Mouse (Mus musculus) hindbrain, embryonic 16.5 days (tissue): ENCODE measurements around the gene Tbc1d9b. TPM values are rescaled to one million over a fixed set of nuclear protein-coding genes. Genes with fewer than 3 reads are reported as not detected.

Experiments
- ATAC-seq: fragments of 200-750 bp; cut with Nextera tagmentation; 2 replicates; pipeline ENCODE4 v1.8.0; 2017; ENCODE audit warnings: moderate TSS enrichment, moderate library complexity
- H3K27ac ChIP-seq: fragments of 300-500 bp; sonication (generic); 2 replicates; pipeline ENCODE4 v1.5.1; 2014; ENCODE audit warnings: low read depth, mild to moderate bottlenecking, control low read depth, low read length, moderate library complexity
- H3K27me3 ChIP-seq: fragments of 300-500 bp; sonication (generic); replicated peaks from 2 replicates; pipeline ENCODE4 v1.6.1; 2014; ENCODE audit warnings: low read length; ENCODE audit not compliant: control insufficient read depth, insufficient read depth
- H3K36me3 ChIP-seq: fragments of 300-500 bp; sonication (generic); 2 replicates; pipeline ENCODE4 v1.6.1; 2014; ENCODE audit warnings: mild to moderate bottlenecking, low read length, moderate library complexity, mixed read lengths; ENCODE audit not compliant: control insufficient read depth, insufficient read depth
- H3K4me1 ChIP-seq: fragments of 300-500 bp; sonication (generic); 2 replicates; pipeline ENCODE4 v1.6.1; 2014; ENCODE audit warnings: low read depth, low read length; ENCODE audit not compliant: control insufficient read depth, insufficient read depth
- H3K4me2 ChIP-seq: fragments of 300-500 bp; sonication (generic); 2 replicates; pipeline ENCODE4 v1.6.1; 2014; ENCODE audit warnings: mild to moderate bottlenecking, low read length, control low read depth, moderate library complexity
- H3K4me3 ChIP-seq: fragments of 300-500 bp; sonication (generic); 2 replicates; pipeline ENCODE4 v1.5.1; 2014; ENCODE audit warnings: mild to moderate bottlenecking, low read length, control low read depth, moderate library complexity
- H3K9ac ChIP-seq: fragments of 300-500 bp; sonication (generic); 2 replicates; pipeline ENCODE4 v1.6.1; 2014; ENCODE audit warnings: low read depth, mild to moderate bottlenecking, control low read depth, low read length, moderate library complexity
- H3K9me3 ChIP-seq: fragments of 300-500 bp; sonication (generic); 2 replicates; pipeline ENCODE4 v1.6.1; 2014; ENCODE audit warnings: mild to moderate bottlenecking, low read length, moderate library complexity; ENCODE audit not compliant: control insufficient read depth
- WGBS: fragments of 180-500 bp; shearing (Covaris S2); extraction: QIAGEN DNeasy Blood & Tissue Kit; methylation state at CpG from one replicate; pipeline ENCODE4 v1.1.7; 2014; 5-methylcytosine and 5-hydroxymethylcytosine counted together
- polyA plus RNA-seq: library from polyadenylated mRNA; unstranded; fragments of >200 nt; fragmentation: Nextera tagmentation; extraction: Ambion mirVana; gene quantifications from 2 replicates; pipeline ENCODE4 v1.2.1, GENCODE M21; 2015

Gene Tbc1d9b
- polyA plus RNA-seq, 1 experiment from 2014 or later: 36.0 TPM

GRCm38 (mm10) chr11:50131801-50132201, 605 bp downstream of the Tbc1d9b start:
- ATAC-seq: peak; percentile 1; the same call in 1 of the 2 replicates
- 8% methylated on average over 10 of the region's 10 CpGs for WGBS

GRCm38 (mm10) chr11:50132265-50132664, 1.1 kb downstream of the Tbc1d9b start:
- Histone ChIP-seq H3K4me3 (peak overlapping the region; percentile 81), H3K4me1 (peaks cover 11% of the 10 kb centered on the region), H3K4me2 (peak overlapping the region; percentile 76), H3K9me3 (no peaks in the 10 kb centered on the region), H3K9ac (peak overlapping the region; percentile 99), H3K27me3 (no peaks in the 10 kb centered on the region), H3K36me3 (0 out of 2 replicates have a peak, but pooled peaks cover under 1% of the 10 kb centered on the region), H3K27ac (no peak overlapping the region)
- WGBS: 75% methylated on average over 6 of the region's 6 CpGs
- no peak for ATAC-seq

More at GRCm38 (mm10) chr11:50131801-50132201, 605 bp downstream of the Tbc1d9b start:
- H3K9me3 ChIP-seq: no peaks in the 10 kb centered on the region
- peak overlapping the region; percentile 88 for H3K27ac ChIP-seq
- H3K4me1 ChIP-seq: peaks cover 11% of the 10 kb centered on the region
- H3K4me2 ChIP-seq: peak overlapping the region; percentile 76
- no peaks in the 10 kb centered on the region for H3K27me3 ChIP-seq
- no peaks in the 10 kb centered on the region for H3K36me3 ChIP-seq
- H3K9ac ChIP-seq: peak overlapping the region; percentile 99
- peak overlapping the region; percentile 81 for H3K4me3 ChIP-seq

- Histone ChIP-seq H3K4me1 (peaks cover 11% of the 10 kb centered on the region), H3K27ac (no peak overlapping the region), H3K4me2 (no peak overlapping the region), H3K36me3 (peaks cover 2% of the 10 kb centered on the region; the same call in 1 of the 2 replicates), H3K4me3 (no peak overlapping the region), H3K9ac (no peak overlapping the region), H3K9me3 (no peaks in the 10 kb centered on the region), H3K27me3 (no peaks in the 10 kb centered on the region)
- 83% methylated on average over 10 of the region's 10 CpGs for WGBS
- no peak for ATAC-seq
These were observed 3.1 kb downstream of the Tbc1d9b start for GRCm38 (mm10) chr11:50134136-50134859.

DNA sequence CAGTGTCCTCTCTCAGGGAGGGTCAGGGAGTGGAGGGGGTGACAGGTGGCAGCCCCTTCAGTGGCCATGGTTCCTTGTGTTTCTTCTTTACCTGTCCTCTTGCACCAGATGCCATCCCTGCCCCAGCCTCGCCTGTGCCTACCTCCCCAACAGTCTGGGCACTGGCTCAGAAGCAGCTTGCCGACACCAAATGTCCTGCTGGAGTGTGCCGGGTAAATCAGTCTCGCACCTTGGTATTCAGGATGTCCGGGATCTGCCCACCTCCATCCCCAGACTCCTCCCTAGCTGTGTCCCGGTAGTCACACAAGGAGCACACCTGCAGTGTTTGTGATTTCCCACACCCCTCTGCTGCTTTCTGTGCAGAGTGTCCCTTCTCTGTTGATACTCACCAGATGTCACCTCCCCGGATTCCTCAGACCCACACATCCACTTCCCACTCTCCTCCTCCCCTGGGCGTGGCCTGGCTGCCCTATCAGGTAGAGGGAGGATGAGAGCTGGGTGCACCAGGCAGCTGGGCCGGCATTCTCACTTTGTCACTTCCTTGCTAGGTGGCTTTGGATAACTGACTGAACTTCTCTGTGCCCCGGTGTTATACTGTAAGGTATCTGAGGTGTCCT, 7.1 kb downstream of the Tbc1d9b start:
- WGBS: 78% methylated on average over 10 of the region's 10 CpGs
- no peaks in the 10 kb centered on the region for H3K4me1 ChIP-seq
- H3K9me3 ChIP-seq: no peaks in the 10 kb centered on the region
- no peak overlapping the region for H3K27ac ChIP-seq
- H3K9ac ChIP-seq: no peak overlapping the region
- ATAC-seq: no peak
- no peak overlapping the region for H3K4me2 ChIP-seq
- no peak overlapping the region for H3K4me3 ChIP-seq
- H3K27me3 ChIP-seq: no peaks in the 10 kb centered on the region
- H3K36me3 ChIP-seq: peaks cover 30% of the 10 kb centered on the region

- Histone ChIP-seq H3K9me3 (no peaks in the 10 kb centered on the region), H3K4me3 (no peak overlapping the region), H3K27ac (no peak overlapping the region), H3K36me3 (peaks cover 33% of the 10 kb centered on the region), H3K4me2 (no peak overlapping the region), H3K9ac (no peak overlapping the region), H3K27me3 (no peaks in the 10 kb centered on the region), H3K4me1 (no peaks in the 10 kb centered on the region)
- 81% methylated on average over 7 of the region's 7 CpGs for WGBS
- ATAC-seq: no peak
These were observed 8.4 kb downstream of the Tbc1d9b start for GRCm38 (mm10) chr11:50139571-50139970.

GRCm38 (mm10) chr11:50145529-50145928, 14.3 kb downstream of the Tbc1d9b start:
- 89% methylated on average over 3 of the region's 3 CpGs for WGBS
- no peaks in the 10 kb centered on the region for H3K4me1 ChIP-seq
- H3K27me3 ChIP-seq: no peaks in the 10 kb centered on the region
- no peak for ATAC-seq
- H3K36me3 ChIP-seq: peaks cover 65% of the 10 kb centered on the region
- no peak overlapping the region for H3K4me2 ChIP-seq
- no peak overlapping the region for H3K9ac ChIP-seq
- no peak overlapping the region for H3K4me3 ChIP-seq
- H3K9me3 ChIP-seq: no peaks in the 10 kb centered on the region
- no peak overlapping the region for H3K27ac ChIP-seq

- H3K4me2 ChIP-seq: no peak overlapping the region
- no peak for ATAC-seq
- 94% methylated on average over 13 of the region's 13 CpGs for whole genome bisulfite sequencing
- no peaks in the 10 kb centered on the region for H3K9me3 ChIP-seq
- no peak overlapping the region for H3K27ac ChIP-seq
- no peak overlapping the region for H3K9ac ChIP-seq
- no peak overlapping the region for H3K4me3 ChIP-seq
- H3K4me1 ChIP-seq: no peaks in the 10 kb centered on the region
- no peaks in the 10 kb centered on the region for H3K27me3 ChIP-seq
- peaks cover 66% of the 10 kb centered on the region for H3K36me3 ChIP-seq
These were observed 14.9 kb downstream of the Tbc1d9b start for GRCm38 (mm10) chr11:50146121-50146520.

DNA sequence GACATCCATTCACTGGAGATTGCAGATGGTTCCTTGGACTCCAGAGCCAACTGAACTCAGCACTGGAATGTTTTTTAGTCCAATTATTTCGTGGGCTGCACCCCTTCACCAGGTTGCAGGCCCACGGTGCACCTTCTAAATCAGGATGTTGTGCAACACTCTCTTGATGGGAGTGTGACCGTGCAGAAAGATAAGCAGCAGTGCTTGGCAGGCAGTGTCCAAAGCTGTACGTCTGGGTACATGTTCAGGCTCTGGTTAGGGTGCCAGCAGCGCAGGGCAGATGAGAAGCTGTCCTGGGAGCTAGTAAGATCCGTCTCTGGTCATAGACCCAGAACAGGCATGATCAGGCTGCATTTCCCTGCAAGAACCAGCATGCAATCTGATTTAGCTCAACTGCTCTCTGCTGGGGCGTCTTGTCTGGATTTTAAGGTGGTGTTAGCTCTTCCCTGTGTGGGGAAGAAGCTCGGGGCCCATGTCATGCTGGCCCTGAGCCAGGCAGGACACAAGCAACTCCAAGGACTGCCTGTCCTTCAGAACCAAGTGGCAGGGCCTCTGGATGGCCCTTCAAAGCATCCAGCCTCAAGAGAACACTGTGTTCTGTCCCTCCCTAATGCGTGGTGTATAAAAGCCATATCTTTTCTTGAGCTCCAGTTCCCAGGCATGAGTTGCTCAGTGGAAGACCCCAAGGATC, 16.2 kb downstream of the Tbc1d9b start:
- H3K4me3 ChIP-seq: no peak overlapping the region

GRCm38 (mm10) chr11:50147958-50148476, 16.8 kb downstream of the Tbc1d9b start:
- H3K4me1 ChIP-seq: no peaks in the 10 kb centered on the region
- no peak overlapping the region for H3K4me2 ChIP-seq
- H3K27me3 ChIP-seq: no peaks in the 10 kb centered on the region
- H3K9me3 ChIP-seq: no peaks in the 10 kb centered on the region
- H3K4me3 ChIP-seq: no peak overlapping the region
- no peak overlapping the region for H3K9ac ChIP-seq
- no peak for ATAC-seq
- H3K27ac ChIP-seq: no peak overlapping the region
- WGBS: 94% methylated on average over 11 of the region's 11 CpGs
- peaks cover 67% of the 10 kb centered on the region for H3K36me3 ChIP-seq

More for the DNA sequence above, 16.2 kb downstream of the Tbc1d9b start:
- WGBS: 85% methylated on average over 9 of the region's 9 CpGs
- H3K4me1 ChIP-seq: no peaks in the 10 kb centered on the region
- H3K9me3 ChIP-seq: no peaks in the 10 kb centered on the region
- H3K4me2 ChIP-seq: no peak overlapping the region
- peaks cover 68% of the 10 kb centered on the region for H3K36me3 ChIP-seq
- no peaks in the 10 kb centered on the region for H3K27me3 ChIP-seq
- H3K27ac ChIP-seq: no peak overlapping the region
- no peak for ATAC-seq
- no peak overlapping the region for H3K9ac ChIP-seq
